Mouse (Mus musculus): Measurements from ENCODE around the gene Aida. TPM values are rescaled to one million over a fixed set of nuclear protein-coding genes. Genes with fewer than 3 reads are reported as not detected.
"Not testable (repeated sequence)": the region's sequence is repeated elsewhere in the genome, so short reads cannot be mapped to it uniquely, and the experiment has no call there.

The Aida gene
- 10 to 100 TPM; 69.5 to 90.3 TPM for total RNA-seq (2021)

DNA sequence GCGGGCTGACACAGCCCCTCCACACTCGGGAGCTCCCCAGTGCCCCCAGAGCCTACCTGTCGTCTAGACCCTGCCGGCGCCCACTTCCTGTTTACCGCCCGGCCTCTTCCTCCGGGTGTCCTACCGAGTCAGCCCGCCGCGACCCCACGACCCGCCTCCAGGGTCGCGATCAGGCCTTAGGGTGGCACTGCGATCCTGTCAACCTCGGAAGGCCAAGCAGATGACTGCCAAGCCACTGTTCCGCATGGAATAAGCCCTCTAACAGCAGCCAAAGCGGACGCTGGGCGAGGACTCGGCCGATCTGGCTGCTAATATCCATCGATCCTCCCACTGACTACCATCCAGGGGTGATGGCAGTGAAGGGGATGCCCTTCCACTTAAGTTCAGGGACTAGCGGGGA, at the start of gene Aida:
Aida (plus strand) TSS at position 126 of the 400 bp plus-strand sequence.
- DNase-seq, result peak; percentile 42
- intact Hi-C loops (cut with DNase I), result no loop called here

- intact Hi-C loops (cut with DNase I), result no loop called here
- DNase-seq, result no peak
Observed at GRCm38 (mm10) chr1:183248144-183248543, 48.2 kb upstream of the Aida start.

GRCm38 (mm10) chr1:183250612-183251011, 45.8 kb upstream of the Aida start:
- intact Hi-C loops (cut with DNase I), result no loop called here
- no peak for DNase-seq

GRCm38 (mm10) chr1:183251818-183252217, 44.6 kb upstream of the Aida start:
- no peak for DNase-seq
- intact Hi-C loops (cut with DNase I), result no loop called here

- DNase-seq, result no peak
- intact Hi-C loops (cut with DNase I), result no loop called here
Observed at GRCm38 (mm10) chr1:183252574-183252973, 43.8 kb upstream of the Aida start.

DNA sequence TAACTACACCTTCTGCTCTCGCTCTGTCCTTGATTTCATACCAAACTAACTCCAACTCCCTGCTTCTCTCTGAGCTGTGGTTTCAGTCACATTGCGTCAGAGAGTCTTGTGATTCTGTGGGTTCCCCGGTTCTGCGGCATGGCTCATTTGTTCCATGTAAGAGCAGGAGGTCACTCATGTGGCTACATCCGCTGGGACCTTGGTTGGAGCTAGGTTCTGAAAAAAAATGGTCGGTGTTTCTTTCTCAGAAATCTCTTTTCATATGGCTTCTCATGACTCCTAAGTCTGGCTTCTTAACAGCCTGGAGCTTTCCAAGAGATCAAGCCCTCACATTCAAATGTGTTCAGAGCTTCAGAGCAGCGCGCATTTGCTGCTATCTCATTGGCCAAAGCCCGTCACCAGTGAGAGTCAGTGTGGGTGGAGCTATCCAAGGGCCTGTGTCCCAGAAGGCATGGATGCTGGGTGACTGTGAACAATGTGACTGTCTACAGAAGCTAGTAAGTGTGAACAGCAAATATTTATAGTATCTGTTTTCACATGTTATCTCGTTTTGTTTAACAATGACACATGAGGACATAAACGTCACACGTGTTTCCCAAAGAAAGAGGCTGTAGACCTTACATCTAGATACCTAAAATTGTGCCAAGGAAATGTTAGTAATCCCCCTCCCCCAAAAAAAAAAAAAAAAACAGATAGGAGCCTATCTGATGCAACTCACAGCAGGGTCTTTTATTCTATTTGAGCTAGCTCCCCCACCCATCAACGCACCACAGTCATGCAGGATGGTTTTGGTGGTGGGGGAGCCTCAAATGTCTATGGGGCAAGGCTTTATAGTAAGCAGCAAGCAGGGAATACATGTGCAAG, 32.0 kb upstream of the Aida start:
- DNase-seq, result no peak
- intact Hi-C loops (cut with DNase I), result loop anchor here (10.0 kb wide), 1 partner anchor 710 kb away; no protein-coding TSS in a partner anchor

GRCm38 (mm10) chr1:183265921-183266467, 30.4 kb upstream of the Aida start:
- no peak for DNase-seq
- intact Hi-C loops (cut with DNase I), result loop anchor here (10.0 kb wide), 1 partner anchor 711 kb away; no protein-coding TSS in a partner anchor

DNA sequence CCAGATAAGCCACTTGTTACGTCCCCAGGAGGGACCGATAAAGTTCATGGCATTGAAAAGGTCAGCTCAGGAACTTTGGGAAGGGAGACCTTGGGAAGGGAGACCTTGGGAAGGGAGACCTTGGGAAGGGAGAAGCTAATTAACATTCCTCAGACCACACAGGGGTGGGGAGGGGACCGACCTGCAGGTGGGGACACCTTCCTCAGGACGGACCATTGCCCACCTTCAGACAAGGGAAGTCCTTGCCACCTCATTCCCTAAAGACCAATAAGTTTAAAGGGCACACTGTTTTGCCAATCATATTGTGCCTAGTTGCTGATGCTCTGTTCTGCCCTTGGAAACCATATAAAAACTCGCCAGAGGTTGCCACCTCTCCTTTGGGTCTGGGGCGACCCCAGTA, 28.7 kb upstream of the Aida start:
- intact Hi-C loops (cut with DNase I), result loop anchor here (10.0 kb wide), 1 partner anchor 713 kb away; no protein-coding TSS in a partner anchor
- no peak for DNase-seq

DNA sequence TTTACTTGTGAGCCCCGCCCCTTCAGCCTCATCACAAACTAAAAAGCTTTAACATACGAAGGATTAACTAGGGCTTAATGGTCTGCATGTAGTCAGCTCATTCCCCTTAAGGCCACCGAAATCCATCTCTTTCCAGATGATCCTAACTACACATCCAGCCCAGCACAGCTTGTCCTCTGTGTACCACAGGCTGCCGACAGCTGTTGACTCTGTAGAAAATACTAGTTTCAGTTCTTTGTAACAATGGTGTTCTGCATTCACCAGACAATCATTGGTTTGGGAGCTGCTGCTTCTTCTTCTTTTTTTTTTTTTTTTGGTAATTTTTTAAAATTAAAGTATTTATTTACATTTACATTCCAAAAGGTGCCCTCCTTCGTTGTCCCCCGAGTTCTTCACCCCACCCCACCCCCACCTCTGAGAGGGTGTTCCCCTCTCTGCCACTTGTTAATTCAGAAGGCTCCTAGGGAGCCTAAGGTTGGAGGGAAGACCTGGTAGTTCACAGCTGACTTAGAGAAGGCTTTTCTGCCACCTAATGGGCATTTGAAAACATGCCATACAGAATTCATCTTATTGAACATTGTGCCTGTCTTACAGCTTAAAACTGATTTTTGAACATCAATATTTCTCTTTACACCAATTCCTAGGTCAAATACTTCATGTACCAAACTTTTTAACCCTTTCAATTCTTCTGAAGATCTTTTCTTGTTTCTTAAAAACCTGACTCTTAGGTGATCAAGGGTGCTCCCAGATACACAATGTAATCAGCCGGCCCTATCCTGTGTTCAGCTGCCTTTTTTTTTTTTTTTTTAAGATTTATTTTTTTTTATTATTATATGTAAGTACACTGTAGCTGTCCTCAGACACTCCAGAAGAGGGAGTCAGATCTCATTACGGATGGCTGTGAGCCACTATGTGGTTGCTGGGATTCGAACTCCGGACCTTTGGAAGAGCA, 23.2 kb upstream of the Aida start:
- DNase-seq, result no peak
- intact Hi-C loops (cut with DNase I), result no loop called here

DNA sequence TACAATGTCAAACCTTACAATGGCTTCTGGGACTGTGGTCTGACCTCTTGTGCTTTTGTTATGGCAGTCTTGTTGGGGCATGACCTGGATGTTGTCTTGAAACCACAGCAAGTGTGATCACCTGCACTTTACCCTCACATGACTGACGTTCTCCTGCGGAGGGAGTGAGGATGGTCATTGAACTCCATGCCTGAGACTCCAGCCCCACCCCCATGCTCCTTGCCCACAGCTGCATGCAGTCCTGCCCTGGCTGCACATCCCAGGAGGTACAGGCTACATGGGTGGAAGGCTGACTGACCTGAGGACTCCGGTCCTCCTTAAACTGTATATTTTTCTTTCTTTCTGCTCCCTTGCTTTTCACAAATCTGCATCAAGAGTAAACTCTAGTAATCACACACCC, 22.0 kb upstream of the Aida start:
- no peak for DNase-seq
- intact Hi-C loops (cut with DNase I), result no loop called here

DNA sequence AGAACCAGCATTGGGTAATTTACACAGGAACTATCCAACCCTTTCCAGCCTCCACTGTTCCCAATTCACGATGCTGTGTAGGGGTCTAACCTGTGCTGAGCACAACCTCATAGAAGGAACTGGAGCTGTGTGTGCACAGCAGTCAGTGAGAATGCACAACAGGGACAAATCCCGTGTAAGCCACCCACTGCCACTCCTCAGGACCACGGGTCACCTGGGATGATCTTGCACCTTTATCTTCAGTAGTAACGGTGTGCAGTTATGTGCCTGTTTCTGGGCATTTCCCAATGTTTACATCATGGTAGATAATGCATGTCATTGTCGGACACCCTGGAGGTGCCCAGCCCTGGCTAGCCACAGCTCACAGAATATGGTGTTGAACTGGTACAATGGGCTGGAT, 20.6 kb upstream of the Aida start:
- intact Hi-C loops (cut with DNase I), result no loop called here
- DNase-seq, result no peak

DNA sequence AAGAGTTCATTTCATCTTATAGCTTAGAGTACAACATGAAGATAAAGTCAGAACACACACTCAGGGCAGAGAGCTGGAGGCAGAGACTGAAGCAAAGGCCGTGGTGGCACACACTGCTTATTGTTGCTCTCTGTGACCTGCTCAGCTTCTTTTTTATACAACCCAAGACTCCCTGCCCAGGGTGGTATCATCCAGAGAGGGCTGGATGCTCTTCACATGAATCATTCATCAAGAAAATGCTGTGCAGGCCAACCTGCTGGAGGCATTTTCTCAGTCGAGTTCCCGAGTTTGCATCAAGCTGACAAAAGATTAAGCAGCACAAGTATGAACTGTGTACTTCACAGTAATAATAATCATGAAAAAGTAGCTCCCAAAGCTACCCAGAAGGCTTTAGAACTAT, 8.0 kb upstream of the Aida start:
- intact Hi-C loops (cut with DNase I), result loop anchor here (10.0 kb wide), 1 partner anchor 46 kb away; no protein-coding TSS in a partner anchor
- DNase-seq, result no peak

DNA sequence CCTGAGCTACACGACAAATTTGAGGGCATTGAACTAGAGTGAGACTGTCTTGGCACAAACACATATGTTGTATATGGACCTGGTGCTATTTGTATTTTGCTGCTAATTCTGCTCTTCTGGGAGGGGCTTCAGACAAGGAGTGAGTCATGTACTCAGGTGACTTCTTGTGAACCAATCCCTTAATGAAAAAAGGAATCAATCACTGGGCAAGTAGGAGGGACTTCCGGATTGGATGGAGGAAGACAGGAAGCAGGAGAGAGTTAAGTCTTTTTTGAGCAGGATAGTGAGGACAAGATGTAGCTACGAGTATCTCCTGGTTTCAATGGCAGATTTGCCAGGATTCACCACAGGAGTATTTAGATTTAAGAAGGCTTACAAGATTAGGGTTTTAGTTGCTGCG, 6.8 kb upstream of the Aida start:
- DNase-seq, result no peak
- intact Hi-C loops (cut with DNase I), result loop anchor here (10.0 kb wide), 1 partner anchor 45 kb away; no protein-coding TSS in a partner anchor

- peak; percentile 96 for DNase-seq
- intact Hi-C loops (cut with DNase I), result no loop called here
Observed at GRCm38 (mm10) chr1:183296877-183297383, 540 bp downstream of the Aida start, which contains the start of gene Brox. Gene Brox, minus strand, starts transcription at chr1:183297269.

DNA sequence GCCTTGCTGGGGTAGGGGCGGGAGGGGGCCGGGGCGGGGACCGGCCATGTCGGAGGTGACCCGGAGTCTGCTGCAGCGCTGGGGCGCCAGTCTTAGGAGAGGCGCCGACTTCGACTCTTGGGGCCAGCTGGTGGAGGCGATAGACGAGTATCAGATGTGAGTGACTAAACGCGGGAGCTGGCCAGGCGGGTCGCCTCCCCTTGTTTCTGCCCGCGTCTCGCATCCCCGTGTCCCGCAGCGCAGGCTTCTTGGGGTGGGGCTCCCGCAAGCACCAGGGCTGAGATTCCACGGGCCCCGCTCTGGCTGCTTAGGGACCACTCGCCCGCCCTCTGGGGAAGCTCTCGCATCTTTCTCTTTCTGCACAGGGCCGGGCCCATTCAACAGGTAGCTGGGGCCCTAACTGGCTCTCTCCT, 1.1 kb downstream of the Aida start:
- peak; percentile 49 for DNase-seq
- intact Hi-C loops (cut with DNase I), result no loop called here

- intact Hi-C loops (cut with DNase I), result no loop called here
- DNase-seq, result no peak
Observed at GRCm38 (mm10) chr1:183297886-183298489, 1.6 kb downstream of the Aida start.

GRCm38 (mm10) chr1:183299161-183299560, 2.8 kb downstream of the Aida start:
- DNase-seq, result peak; percentile 87
- intact Hi-C loops (cut with DNase I), result no loop called here

DNA sequence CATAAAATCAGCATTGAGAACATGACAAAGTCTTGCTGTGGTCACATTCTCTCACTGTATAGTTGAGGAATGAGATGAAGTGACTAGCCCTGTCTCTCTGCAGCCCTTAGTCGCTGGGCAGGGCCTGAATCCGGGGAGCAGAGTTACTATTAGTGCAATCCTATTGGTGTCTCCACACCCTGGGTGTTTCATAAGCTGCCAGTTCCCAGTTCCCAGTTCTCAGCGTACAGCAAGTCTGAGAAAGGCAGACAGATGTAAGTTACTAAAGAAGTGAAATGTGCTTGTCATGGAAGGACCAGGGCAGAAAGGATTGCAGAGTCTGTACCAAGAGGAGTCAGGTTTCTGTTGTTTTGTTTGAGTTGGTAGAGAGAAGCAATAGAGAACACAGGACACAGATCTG, 11.2 kb downstream of the Aida start:
- DNase-seq, result no peak
- intact Hi-C loops (cut with DNase I), result no loop called here

GRCm38 (mm10) chr1:183308476-183308875, 12.1 kb downstream of the Aida start:
- no peak for DNase-seq
- intact Hi-C loops (cut with DNase I), result no loop called here

DNA sequence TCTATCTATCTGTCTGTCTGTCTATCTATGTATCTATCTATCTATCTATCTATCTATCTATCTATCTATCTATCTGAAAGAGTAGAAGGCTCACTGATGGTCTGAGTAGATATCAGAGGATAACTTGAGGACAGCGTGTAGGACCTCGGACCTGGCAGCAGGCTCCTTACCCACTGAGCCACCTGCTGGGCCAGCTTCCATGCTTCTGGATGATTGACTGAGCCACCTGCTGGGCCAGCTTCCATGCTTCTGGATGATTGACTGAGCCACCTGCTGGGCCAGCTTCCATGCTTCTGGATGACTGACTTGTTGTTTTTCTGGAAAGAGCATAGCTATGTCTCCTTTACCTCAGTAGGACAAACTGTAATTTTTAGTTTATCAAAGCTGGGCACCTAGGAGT, 13.2 kb downstream of the Aida start:
- DNase-seq; intact Hi-C loops (cut with DNase I): not testable (repeated sequence)

Data from left cerebral cortex, postnatal 4 days (tissue).